Mouse (Mus musculus) heart, postnatal 10 days (tissue): ENCODE measurements at regions not wholly inside any gene's neighbourhood (a gene's known extent, or its start where the extent isn't known, plus 50 kb on each side); places are given as distances from the start of the nearest gene placed in this dataset.

Experiments used
- DNase-seq, 2 experiments: peaks; one replicate each; pipeline ENCODE4 v3.0.0; 2021
- intact Hi-C: fragments of 180-260 bp; cut with DNase I; formaldehyde crosslinking; loops from one replicate; pipeline ENCODE4 v1.15.1; 2025

- DNase-seq = no peak
- intact Hi-C loops = no loop called here
Measured at GRCm38 (mm10) chr10:109188252-109188651, 177.5 kb upstream of the Syt1 start.

GRCm38 (mm10) chr10:109185243-109185642 is 174.5 kb upstream of the Syt1 start:
- intact Hi-C loops = no loop called here
- DNase-seq = no peak

DNA sequence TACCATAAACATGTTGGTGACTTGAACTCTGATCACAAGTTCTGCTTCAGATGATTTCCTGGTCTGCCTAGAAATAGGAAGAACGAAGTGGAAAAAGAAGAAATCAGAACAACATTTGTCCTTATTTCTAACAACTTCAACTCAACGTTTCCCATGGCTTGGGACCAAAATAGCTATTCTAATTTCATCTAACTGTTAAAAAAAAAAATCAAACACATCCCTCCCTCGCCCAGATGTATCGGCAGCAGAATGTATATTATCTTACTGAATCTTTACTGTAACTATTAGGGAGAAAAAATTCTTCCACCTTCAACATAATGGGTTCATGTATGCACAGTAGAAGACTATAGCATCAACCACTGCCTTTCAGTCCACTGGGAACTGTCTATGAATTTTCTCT is 169.7 kb upstream of the Syt1 start:
- intact Hi-C loops = no loop called here
- no peak for DNase-seq

GRCm38 (mm10) chr10:109160730-109161129 is 149.9 kb upstream of the Syt1 start:
- DNase-seq = no peak
- intact Hi-C loops = no loop called here

- intact Hi-C loops = no loop called here
- DNase-seq = no peak
Measured at GRCm38 (mm10) chr10:109155768-109156167, 145.0 kb upstream of the Syt1 start.

DNA sequence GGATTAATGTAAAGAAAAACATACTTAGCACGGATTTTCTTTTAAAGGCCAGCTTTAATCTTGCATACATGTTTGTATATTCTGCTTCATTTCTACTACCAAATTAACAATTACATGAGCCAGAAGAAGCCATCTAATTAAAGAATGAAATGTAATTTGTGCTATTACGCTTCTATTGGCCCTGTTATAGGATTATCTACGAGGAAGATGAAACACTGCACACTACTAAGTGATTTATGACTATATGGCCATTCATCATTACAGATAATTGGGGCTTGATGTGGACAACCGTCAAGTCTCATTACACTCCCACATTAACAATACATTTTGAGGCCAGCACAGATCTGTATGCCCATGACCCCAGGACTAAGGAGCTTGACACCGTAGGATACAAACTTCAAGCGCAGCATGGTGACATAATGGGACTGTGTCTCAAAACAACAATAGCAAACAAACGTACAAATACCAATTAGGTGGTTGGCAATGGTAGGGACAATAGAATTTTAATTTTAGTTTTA is 129.7 kb upstream of the Syt1 start:
- no peak for DNase-seq
- intact Hi-C loops = no loop called here

GRCm38 (mm10) chr10:109136763-109137732 is 126.3 kb upstream of the Syt1 start:
- intact Hi-C loops = no loop called here
- DNase-seq = peak in 1 of 2 experiments; percentile 2

DNA sequence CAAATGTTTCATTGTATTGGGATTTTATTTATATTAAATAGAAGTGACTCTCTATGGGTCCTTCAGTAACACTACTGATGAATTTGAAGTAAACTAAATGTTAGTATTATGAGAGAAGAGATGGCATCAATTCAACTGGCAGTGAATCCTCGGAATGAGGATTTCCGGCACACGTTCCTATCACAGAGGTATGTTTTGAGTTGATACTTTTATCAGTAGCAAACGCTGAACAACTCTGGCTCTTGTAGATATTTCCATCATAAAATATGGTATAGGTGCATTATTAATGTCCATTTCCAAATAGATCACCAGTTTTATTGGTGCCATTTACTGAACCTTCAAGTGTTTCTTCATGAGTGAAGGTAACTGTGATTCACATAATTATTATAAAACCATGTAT is 123.7 kb upstream of the Syt1 start:
- intact Hi-C loops = no loop called here
- DNase-seq = no peak

DNA sequence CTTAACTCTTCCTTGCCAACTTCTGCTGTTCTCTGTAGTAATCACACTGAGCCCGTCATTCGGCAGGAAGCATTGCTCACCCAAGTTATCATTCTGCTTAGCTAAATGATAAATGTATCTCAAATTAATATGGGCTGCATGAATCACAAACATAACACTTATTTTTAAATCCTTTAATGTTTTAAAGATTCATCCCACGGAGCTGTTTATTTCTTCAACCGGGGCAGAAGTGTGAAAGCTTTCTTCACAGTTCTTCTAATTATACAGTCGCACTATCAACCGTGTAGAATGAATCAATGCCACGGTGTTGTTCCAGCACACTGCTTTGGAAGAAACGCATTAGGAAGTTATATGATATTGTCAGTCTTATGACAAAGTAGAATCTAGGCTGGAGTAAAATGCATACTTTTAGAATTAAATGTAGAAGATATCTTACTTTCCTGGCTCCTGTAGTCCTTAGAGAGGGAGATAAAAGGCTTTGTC is 121.3 kb upstream of the Syt1 start:
- DNase-seq = no peak
- intact Hi-C loops = no loop called here

- intact Hi-C loops = no loop called here
- DNase-seq = no peak
Measured at GRCm38 (mm10) chr10:109129552-109130110, 118.8 kb upstream of the Syt1 start.

DNA sequence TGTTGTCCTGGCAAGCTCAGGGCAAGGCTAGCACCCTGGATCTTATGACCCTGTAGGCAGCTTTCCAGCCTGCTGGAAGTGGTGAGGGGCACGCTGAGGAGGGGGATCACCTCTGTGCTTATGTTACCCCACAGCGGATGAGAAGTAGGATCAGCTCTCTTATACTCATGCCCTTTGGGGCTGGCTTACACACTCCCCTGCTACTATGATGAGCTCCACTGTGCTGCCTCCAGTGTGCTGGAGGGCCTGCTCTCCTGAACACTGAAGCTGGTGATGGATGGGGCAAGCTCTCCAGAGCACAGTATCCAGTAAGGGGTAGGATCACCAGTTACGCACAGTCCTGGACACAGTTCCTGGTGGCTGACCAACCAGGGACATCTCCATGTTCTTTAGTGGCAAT is 118.3 kb upstream of the Syt1 start:
- intact Hi-C loops = no loop called here
- DNase-seq = no peak

GRCm38 (mm10) chr10:109126699-109127098 is 115.9 kb upstream of the Syt1 start:
- intact Hi-C loops = no loop called here
- DNase-seq = no peak

GRCm38 (mm10) chr10:109117143-109117542 is 106.4 kb upstream of the Syt1 start:
- no peak for DNase-seq
- intact Hi-C loops = no loop called here

GRCm38 (mm10) chr10:109115013-109115627 is 104.3 kb upstream of the Syt1 start:
- intact Hi-C loops = no loop called here
- DNase-seq = no peak

GRCm38 (mm10) chr10:109105781-109106180 is 95.0 kb upstream of the Syt1 start:
- DNase-seq = no peak
- intact Hi-C loops = no loop called here

GRCm38 (mm10) chr10:109092219-109092618 is 81.4 kb upstream of the Syt1 start:
- DNase-seq = peak in 1 of 2 experiments; percentile 19
- intact Hi-C loops = no loop called here

DNA sequence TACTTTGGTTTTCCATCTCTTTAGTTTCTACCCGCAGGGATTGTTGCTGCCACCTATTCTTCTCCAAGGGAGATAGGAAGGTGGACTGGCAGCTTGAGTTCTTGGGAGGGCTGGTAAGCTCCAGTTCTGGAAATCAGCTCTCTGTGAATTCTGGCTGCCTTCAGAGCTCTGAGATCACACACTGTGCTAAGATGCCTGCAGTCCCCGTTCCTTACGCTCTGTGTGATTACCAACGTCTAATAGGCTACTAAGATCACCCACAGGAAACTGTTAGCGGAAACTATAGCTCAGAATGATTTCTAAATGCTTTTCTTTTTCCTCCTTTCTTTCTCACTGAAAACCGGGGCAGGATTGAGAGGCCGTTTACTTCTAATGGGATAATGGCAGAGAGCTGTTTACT is 69.0 kb upstream of the Syt1 start:
- intact Hi-C loops = no loop called here
- no peak for DNase-seq

DNA sequence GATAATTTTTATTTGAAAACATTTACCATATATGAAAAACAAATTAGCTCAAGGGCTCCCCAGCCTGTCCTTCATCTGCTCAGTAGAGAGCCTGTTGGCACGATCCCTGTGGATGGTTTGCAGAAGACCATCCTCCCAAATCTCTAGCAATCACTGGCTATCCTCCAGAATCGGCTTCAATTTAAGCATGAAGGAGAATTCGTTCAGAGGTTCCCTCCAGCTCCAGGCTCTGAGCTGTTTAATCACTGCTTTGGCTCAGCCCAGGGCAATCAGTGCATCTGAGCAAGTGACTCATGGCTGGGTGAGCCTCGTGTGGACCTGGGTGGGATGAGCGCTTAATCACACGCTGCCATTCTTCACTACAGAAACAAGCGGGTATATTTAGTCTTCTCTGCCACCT is 63.4 kb upstream of the Syt1 start:
- intact Hi-C loops = no loop called here
- no peak for DNase-seq
